Mouse (Mus musculus): ENCODE data around the gene Optc.

GRCm38 (mm10) chr1:133855274-133856017 lies 52.4 kb downstream of the Optc start:
- TF ChIP-seq CTCF (IDR thresholded peaks at IDR 0.05; ENCODE audit: low read depth) = no peak
- TF ChIP-seq EP300 (optimal IDR thresholded peaks at IDR 0.05) = no peak

All from stomach, postnatal 0 days (tissue).